Mouse (Mus musculus): ENCODE data around the gene Ppp1r3g.
"Not testable (repeated sequence)": the region's sequence is repeated elsewhere in the genome, so short reads cannot be mapped to it uniquely, and the experiment has no call there.

Gene Ppp1r3g

DNA sequence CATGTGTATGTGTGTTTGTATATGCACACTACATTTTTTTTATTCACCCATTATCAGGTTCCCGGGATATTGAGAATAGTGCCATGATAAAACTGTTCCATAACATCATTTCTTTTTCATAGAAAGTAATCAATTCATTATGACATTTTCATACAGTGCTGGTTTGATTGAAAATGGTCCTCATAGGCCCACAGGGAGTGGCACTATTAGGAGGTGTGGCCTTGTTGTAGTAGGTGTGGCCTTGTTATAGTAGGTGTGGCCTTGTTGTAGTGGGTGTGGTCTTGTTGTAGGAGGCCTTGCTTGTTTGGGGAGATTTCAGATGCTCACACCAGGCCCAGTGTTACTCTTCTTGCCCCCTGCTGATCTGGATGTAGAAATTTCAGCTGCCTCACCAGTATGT is at the start of gene Ppp1r3g:
Gene Ppp1r3g, plus strand, starts transcription at position 301 of the 400 bp plus-strand sequence.
- DNase-seq (ENCODE audit: low spot score in 2 of 2) = peak in 1 of 2 experiments; percentile 10

DNA sequence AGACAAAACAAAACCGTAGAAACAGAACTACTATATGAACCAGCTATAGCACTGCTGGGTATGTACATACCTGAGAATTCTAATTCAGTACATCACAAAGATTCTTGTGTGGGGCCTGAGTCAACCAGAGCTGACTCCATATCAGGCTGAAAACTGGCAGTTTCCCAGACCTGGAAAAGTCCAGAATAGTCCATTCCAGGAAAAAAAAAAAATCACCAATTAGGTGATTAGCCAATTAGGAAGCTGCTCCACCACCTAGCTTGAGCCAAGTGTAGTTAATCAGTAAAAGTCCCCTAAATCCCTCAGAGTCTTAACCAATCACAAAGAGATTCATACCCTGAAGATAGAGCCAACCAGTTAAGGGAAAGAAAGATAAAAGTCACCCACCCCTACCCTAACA is 47.2 kb upstream of the Ppp1r3g start:
- no peak for DNase-seq (ENCODE audit: low spot score in 2 of 2)

DNA sequence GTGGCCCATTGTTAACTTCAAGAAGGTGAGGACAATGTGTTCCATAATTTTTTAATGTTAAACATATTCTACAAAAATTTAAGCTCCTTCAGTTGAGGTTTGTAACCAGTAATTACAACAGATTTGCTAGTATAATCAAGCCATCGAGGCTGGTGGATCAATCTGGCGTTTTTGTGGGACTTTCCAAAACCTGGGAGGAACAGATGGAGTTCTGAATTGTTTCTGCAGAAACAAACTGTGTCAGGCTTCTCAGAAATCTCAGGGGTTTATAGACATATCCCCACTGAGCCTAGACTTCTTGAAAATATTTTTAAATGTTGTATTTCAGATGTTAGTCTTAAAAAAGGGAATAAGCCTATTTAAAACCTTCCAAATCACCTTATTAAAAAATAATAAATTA is 20.6 kb upstream of the Ppp1r3g start:
- DNase-seq (ENCODE audit: low spot score in 2 of 2) = no peak

DNA sequence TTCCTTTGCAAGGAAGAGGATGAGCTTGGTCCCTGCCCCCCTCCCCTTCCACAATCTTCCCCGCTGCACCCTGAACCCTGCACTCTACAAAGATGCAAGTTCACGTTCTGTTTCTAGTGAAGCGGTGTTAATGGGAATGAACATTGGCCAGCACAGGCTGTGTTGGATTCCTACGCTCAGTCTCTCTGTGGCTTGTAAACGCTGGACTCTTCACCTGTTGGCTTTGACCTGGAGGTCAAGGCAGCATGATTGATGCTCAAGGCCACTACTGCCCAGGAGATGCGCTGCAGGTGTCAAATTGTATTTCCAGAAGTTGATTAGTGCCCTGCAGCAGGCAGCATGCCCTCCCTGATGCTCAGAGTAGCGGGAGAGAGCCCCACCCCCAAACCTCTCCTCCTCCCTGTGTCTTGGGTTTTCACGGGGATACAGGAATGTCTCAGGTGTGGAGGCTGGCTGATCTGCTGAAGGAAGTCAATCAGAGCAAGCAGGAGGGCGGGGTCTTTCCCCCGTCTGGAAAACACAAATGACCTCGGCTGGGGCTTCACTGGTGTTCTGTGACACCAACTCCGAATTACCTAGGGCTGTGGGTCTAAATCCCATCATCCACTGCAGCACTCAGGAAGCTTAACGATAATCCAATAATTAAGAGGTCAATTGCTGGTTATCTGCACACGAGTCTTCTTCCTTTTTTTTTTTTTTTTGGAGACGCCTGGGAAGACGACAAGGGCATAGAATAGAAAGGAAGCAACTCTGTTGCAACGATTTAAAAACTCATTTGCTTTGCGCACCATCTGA is 18.6 kb upstream of the Ppp1r3g start:
- DNase-seq (ENCODE audit: low spot score in 2 of 2) = no peak

DNA sequence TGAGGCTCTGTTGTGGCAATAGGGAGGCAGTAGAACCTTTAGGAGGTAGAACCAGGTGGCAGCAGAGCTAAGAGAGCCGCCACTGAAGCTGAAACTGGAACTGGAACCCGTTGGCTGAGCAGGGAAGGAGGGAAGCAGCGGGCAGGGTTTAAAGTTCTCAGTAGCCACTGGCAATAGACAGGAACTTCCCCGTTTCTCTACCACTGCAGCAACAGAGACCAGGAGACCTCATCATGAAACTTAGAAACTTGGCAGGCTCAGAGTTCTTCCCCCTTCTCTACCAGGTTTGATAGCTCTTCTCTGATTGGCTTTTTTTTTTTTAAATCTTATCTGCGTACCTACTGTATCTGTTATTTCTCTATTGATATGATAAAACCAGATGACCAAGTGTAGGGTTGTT is 17.7 kb upstream of the Ppp1r3g start:
- DNase-seq (ENCODE audit: low spot score in 2 of 2) = no peak

DNA sequence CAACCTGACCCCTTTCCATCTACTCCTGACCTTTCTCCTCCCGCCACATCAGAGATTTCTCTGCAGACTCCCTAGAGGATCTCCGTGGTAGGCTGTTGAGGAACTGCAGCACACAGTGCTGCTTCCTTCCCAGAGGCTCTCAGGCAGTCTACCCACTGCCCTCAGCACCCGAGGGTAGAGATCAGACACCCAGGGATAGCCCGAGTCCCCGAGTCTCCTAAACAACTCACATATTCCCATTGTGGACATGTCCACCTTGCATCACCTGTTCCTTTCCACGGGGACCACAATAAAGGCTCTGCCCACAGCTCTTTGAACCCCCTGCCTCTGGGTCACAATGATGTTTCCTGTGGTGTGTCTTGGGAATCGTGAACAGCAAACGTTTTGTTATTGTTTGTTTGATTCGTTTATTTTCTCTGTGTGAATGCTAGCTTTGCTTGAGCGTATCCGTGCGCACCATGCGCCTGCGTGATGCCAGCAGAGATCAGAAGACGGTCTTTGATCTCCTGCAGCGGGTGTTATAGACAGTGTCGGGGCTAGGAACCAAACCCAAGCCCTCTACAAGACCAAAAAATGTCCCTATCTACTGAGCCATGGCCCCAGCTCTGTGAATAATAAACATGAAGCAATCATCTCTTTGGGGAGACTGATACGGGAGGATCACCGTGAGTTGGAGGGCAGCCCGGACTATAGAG is 11.8 kb upstream of the Ppp1r3g start:
- no peak for DNase-seq (ENCODE audit: low spot score in 2 of 2)

DNA sequence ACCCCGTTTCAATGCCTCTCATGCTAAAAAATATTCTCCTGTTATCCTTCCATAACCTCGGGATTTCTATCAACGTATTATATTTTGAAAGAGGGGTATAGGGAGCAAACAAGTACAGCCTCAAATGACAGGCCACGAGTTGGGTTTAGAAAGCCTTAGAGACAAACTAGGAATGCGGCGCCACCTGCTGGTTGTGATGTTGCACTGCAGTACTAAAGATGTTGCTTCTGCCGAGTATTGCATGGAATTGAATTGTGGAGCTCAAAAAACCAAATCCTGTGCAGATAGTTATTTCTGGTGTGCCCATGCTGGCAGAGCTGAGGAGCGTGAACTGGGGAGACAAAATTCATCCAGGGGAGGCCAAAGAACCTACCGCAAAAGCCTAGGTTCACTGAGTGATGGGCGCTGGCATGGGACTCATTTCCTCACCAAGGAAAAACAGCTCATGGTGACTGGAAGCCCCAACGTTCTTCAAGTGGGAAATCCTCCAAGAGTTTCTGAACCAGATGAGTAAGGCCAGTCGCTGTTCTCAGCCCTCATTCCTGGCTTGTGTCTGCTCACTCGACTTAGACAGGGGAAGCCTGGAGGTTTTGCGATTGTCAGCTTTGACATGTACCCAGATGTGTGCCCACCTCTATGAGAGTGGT is 11.2 kb upstream of the Ppp1r3g start:
- DNase-seq (ENCODE audit: low spot score in 2 of 2) = peak; percentile 40 to 80

DNA sequence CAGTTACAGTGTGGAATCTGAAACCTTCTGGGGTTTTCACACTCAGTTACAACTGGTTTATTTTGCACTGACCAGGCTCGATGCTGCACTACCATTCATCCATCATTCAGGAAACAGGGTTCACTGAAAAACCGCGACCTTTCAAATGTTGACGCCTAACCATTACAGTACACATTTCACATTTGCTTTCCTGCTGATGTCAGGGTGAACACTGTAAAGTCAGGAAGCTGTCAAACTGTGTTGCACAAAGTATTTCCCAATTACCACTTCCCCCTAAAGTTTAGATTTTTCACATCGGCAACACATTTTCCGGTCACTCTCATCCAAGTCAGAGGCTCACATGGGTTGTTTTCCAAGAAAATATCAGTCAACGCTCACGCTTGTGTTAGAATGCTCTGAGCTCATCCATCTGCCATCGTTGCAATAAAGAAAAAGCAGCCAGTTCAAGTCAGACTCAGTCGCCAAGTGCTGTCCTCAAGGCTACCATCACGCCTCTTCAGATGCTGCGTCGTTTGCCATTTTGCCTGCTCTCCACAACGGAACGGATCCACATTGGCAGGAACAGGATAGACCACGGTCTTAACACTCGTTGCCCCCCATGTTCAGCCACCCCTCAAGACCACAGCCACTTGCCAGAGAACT is 8.7 kb upstream of the Ppp1r3g start:
- peak in 1 of 2 experiments; percentile 56 for DNase-seq (ENCODE audit: low spot score in 2 of 2)

DNA sequence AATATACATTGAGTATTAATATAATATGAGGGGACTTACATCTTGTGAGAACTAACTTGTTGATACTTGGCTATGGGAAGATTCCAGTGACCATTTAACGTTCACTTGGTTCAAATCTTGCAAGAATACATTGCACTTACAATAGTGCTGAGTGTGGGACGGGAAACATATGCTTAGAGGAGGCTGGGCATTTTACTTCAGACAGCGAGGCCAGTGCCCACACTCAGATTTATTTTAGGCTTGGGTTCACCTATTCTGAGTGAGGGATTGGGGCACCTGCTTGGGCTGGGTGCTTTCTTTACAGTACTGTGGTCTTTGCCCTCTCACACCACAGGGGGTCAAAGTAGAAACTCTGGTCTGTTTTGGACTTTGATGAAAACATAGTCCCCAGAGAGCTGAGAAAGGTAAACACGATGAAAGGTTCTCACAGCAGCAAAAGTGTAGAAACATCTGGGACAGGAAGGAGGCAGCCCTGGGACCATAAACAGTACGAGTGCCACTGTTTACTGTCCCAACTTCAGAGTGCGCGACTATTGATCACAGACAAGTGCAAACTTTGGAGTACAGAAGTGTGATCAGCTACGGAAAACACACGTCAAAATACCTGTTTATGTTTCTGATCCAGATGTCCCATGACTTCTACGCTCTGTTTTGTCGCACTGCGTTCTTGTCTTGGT is 890 bp downstream of the Ppp1r3g start:
- no peak for DNase-seq (ENCODE audit: low spot score in 2 of 2)

DNA sequence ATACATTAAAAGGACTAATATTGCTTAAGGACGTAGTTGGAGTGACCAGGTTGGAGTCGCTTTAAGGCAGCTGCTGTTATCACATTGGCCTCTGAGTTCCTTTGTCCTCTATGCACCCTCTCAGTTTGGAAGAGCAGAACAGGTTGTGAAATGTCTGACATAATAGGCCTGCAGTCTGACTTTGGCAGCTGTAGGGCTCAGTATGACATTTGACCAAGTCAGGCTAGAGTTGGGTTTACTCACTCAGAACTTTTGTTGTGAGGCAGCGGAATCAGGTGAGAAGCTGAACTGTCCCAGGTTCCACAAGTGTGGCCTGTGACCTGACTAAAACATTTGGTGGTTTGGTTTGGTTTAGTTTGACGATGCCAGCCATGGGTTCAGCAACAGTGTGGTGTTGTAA is 4.9 kb downstream of the Ppp1r3g start:
- DNase-seq (ENCODE audit: low spot score in 2 of 2) = no peak

DNA sequence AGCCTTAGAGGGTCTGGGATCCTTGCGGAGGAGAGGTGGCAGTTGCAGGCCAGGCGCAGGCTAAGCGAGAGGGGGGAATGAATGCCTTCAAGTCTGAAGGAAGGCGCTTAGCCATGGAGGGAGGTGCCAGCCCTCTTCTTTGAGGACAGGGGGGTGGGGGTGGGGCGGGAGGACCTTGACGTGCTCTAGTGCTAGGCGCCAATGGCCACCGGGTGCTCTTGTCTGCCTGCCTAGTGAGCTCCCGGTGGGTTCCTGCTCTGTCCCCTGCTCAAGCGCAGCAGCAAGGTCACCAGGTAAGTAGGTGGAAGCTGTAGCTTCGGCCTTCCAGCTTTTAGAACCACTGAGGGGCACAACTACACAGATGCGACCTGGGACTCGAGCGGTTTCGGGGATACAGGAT is 9.1 kb downstream of the Ppp1r3g start:
- no peak for DNase-seq (ENCODE audit: low spot score in 2 of 2)

DNA sequence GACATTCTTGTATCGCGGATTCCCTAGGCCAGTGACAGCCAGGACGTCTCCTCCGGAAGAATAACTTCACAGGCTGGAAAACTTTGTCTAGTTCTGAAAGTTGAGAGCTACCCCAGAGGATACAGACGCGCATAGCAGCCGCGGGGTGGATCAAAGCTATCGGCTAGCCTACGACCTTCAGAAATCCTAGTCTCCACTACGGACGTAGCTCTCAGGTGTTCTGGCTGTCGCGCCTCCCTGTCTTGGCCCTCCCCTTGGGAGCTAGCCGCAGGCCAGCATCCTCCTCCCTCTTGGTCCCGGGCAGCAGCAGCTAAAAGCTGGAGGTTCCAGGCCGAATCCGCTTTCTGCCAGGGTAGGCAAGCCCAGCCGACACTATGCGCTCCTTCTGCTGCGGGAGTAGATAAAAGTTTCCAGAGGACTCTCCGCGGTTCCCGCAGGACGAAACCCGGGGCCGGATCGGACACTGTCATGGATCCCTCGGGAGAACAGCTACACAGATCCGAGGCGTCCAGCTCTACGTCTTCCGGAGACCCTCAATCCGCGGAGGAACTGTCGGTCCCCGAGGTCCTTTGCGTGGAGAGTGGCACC is 9.6 kb downstream of the Ppp1r3g start:
- peak; percentile 22 to 64 for DNase-seq (ENCODE audit: low spot score in 2 of 2)

DNA sequence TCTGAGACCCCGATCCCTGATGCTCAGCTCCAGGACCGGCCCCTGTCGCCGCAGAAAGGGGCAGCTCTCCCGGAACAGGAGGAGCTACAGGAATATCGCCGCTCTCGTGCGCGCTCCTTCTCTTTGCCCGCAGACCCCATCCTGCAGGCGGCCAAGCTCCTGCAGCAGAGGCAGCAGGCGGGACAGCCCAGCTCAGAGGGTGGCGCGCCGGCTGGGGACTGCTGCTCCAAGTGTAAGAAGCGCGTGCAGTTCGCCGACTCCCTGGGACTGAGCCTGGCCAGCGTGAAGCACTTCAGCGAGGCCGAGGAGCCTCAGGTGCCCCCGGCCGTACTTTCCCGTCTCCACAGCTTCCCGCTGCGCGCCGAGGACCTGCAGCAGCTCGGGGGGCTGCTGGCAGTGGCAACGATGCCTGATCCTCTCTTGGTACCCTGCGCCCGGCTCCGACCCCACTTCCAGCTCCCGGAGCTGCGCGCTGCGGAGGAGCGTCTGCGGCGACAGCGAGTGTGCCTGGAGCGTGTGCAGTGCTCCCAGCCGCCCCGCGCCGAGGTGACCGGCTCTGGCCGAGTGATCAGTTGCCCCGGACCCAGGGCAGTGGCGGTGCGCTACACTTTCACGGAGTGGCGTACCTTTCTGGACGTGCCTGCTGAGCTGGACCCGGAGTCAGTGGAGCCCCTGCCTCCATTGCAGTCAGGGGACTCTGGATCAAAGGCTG is 10.2 kb downstream of the Ppp1r3g start:
- DNase-seq (ENCODE audit: low spot score in 2 of 2) = peak in 1 of 2 experiments; percentile 58

DNA sequence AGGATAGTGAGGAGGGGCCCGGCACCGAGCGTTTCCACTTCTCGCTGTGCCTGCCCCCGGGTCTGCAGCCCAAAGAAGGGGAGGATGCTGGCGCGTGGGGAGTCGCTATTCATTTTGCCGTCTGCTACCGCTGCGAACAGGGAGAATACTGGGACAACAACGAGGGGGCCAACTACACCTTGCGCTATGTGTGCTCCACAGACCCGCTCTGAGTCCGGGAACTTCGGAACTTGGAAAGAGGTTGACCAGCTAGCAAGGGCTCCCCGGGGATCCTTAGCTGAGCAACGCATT is 10.7 kb downstream of the Ppp1r3g start:
- no peak for DNase-seq (ENCODE audit: low spot score in 2 of 2)

DNA sequence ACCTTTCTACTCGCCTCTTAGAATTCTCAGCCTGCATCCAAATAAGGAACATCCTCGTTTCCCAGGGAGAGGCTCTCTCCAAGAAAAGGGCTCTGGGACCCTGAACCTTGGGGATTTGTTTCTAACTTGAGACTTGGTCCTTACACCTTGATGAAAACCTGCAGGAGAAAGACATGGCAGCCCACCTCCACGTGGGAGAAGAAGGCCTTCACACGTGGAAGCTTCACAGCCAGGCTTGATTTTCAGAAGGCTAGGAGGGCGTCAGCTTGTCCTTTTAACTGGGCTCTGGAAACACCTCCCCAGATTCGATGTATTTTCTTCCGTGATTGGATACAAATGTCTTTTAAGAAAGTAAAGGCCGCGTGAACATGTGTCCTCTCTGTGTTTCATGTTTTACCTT is 11.2 kb downstream of the Ppp1r3g start:
- DNase-seq (ENCODE audit: low spot score in 2 of 2) = no peak

DNA sequence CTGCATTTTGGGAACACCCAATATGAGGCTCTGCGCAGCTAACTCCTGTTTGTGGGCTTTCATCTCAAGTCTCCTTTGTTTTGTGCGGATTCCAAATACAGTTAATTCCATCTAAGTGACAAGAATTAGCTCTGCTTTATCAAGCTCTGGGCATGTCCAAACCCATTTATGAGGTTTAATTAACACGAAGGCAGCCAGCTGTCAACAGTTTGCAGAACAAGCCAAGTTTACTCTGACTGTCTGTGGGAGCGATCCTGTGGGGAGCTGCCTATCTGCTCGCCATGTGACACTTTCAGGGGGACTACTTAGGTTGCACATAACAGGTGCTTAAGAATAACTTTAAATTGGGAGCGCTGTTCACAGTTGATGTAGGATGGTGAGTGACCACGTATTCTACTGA is 18.3 kb downstream of the Ppp1r3g start:
- no peak for DNase-seq (ENCODE audit: low spot score in 2 of 2)

DNA sequence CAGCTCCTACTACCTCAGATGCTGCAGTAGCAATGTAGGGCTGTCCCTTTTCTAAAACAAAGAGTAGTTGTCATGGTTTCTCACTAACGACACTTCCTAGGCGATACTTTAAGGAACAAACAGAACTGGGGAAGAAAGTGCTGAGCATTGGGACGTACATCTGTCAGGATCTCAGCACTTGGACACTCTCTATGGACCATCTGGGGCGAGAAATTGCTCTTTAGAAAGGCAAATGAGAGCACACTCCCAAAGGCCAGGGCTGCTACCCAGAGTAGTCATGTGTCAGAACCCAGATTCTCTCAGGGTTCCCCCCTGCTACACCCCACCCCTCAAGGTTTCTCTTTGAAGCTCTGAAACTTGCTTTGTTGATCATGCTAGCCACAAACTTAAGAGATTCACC is 21.8 kb downstream of the Ppp1r3g start:
- no peak for DNase-seq (ENCODE audit: low spot score in 2 of 2)

DNA sequence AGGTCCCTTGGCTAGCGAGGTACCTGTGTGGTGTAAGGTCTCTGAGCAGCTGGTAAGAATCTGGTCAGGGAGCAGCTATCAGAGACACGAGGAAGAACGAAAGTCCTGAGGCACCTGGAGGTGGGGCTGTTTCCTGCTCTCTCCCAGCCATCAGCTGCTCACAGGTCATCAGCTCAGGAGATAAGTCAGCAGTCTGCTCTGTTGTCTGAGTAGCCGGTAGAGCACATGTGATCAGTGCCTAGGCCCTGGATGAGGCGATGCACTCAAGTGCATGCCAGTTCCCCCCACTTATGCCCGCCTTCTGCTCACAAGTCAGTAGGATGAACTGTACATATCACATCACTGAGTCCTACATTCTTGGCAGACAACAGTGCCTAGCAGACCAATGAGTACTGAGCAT is 24.3 kb downstream of the Ppp1r3g start:
- DNase-seq (ENCODE audit: low spot score in 2 of 2) = no peak

DNA sequence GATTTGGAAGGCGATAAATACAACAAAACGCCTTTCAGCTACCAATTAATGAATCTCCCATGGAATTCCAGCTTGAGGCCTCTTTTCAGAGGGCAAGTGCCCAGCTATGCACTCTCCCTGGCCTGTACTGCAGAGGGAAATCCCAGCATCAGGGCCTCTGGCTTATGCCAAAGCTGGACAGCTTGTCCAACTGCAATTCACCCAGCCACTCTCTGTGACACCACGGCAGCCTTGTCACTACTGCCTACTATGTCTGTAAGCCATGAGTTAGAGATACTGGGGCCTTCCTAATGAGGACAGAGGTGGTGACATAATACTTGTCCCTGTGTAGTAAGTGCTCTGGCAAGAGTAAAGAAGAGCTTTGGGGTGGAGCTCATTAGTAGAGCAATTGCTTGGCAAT is 30.7 kb downstream of the Ppp1r3g start:
- DNase-seq (ENCODE audit: low spot score in 2 of 2) = no peak

DNA sequence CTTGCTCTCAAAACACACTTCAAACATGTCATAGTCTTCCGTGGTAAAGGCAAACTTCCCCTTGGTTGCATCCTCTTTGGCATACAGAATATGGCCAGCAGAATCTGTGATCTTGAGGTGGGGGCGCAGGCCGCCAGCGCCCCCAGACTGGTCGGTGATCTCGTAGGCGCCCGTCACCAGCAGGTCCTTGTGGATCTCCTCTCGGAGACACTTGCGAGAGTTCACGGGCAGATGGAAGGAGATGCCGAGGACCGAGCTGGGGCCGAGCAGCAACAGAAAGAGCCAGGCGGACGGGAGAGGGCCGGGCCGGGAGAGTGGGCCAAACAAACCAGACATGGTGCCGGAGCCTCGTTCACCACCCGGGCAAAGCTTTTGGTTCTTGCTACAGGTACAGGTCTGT is 32.5 kb downstream of the Ppp1r3g start:
- DNase-seq (ENCODE audit: low spot score in 2 of 2) = not testable (repeated sequence)

DNA sequence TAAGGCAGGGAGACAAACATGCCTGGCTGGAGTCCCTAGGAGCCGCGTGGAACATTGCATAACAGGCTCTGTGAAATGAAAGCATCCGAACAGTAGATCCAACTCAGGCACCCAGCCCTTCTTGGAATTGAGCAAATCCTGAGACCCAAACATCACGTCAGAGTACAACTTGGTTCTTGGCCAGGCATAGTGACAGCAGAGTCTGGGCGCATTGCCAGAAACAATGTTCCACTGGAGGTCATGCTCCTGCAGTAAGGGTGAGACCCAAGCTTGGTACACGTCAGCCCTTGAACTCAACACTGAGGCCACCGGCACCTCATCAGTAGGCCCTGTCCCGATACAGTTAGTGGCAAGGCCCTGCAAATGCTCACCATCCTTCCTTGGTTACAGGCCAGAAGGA is 35.4 kb downstream of the Ppp1r3g start:
- peak; percentile 53 to 71 for DNase-seq (ENCODE audit: low spot score in 2 of 2)
